Mouse (Mus musculus) frontal cortex, adult (tissue): ENCODE results near the gene Ly6g5b.

Source experiments
- ATAC-seq: cut with Nextera tagmentation; 2 replicates; pipeline ENCODE4 v1.9.2; 2017; ENCODE audit warnings: mild to moderate bottlenecking, moderate library complexity, mixed read lengths; ENCODE audit not compliant: low TSS enrichment

The Ly6g5b gene

GRCm38 (mm10) chr17:35080248-35080647 is 35.0 kb downstream of the Ly6g5b start:
- no peak for ATAC-seq

- ATAC-seq: no peak
Measured at GRCm38 (mm10) chr17:35079778-35080177, 35.5 kb downstream of the Ly6g5b start.

- no peak for ATAC-seq
Measured at GRCm38 (mm10) chr17:35077786-35078233, 37.4 kb downstream of the Ly6g5b start, which contains the start of gene Ly6g6d. Ly6g6d (minus strand) TSS chr17:35078065.

GRCm38 (mm10) chr17:35077285-35077684 is 37.9 kb downstream of the Ly6g5b start:
- ATAC-seq: no peak

GRCm38 (mm10) chr17:35076507-35077176 is 38.6 kb downstream of the Ly6g5b start, which contains the start of gene Ly6g6e:
Ly6g6e (plus strand) TSS chr17:35076902.
- ATAC-seq: no peak

- ATAC-seq: no peak
Measured at GRCm38 (mm10) chr17:35074097-35074496, 41.1 kb downstream of the Ly6g5b start.

- ATAC-seq: no peak
Measured at GRCm38 (mm10) chr17:35071454-35071853, 43.8 kb downstream of the Ly6g5b start.

- ATAC-seq: peak; percentile 81; the same call in 1 of the 2 replicates
Measured at GRCm38 (mm10) chr17:35070556-35071229, 44.5 kb downstream of the Ly6g5b start.

- ATAC-seq: no peak
Measured at GRCm38 (mm10) chr17:35068213-35068914, 46.9 kb downstream of the Ly6g5b start.

GRCm38 (mm10) chr17:35066084-35066483 is 49.1 kb downstream of the Ly6g5b start, which contains the start of gene Mpig6b:
Mpig6b (minus strand) TSS chr17:35066184.
- ATAC-seq: no peak

GRCm38 (mm10) chr17:35064951-35065947 is 50.0 kb downstream of the Ly6g5b start, which contains the start of gene Ly6g6c:
Ly6g6c (plus strand) TSS chr17:35065388.
- no peak for ATAC-seq

GRCm38 (mm10) chr17:35064378-35064877 is 50.8 kb downstream of the Ly6g5b start:
- no peak for ATAC-seq
